Mouse (Mus musculus): Measurements from ENCODE around the gene Rhof.

GRCm38 (mm10) chr5:123127031-123127430 lies 5.5 kb downstream of the Rhof start:
- TF ChIP-seq CTCF (IDR thresholded peaks at IDR 0.05; ENCODE audit: borderline replicate concordance, extremely low read depth, insufficient read depth, insufficient read length) (no peak), POLR2A (IDR thresholded peaks at IDR 0.05; ENCODE audit: borderline replicate concordance, extremely low read depth, insufficient read depth, insufficient read length, poor library complexity, severe bottlenecking) (no peak)

Data from brain, embryonic 14.5 days (tissue).